Comparison of ENCODE assay signal across 8 mouse cellular contexts in the genomic region with DNA sequence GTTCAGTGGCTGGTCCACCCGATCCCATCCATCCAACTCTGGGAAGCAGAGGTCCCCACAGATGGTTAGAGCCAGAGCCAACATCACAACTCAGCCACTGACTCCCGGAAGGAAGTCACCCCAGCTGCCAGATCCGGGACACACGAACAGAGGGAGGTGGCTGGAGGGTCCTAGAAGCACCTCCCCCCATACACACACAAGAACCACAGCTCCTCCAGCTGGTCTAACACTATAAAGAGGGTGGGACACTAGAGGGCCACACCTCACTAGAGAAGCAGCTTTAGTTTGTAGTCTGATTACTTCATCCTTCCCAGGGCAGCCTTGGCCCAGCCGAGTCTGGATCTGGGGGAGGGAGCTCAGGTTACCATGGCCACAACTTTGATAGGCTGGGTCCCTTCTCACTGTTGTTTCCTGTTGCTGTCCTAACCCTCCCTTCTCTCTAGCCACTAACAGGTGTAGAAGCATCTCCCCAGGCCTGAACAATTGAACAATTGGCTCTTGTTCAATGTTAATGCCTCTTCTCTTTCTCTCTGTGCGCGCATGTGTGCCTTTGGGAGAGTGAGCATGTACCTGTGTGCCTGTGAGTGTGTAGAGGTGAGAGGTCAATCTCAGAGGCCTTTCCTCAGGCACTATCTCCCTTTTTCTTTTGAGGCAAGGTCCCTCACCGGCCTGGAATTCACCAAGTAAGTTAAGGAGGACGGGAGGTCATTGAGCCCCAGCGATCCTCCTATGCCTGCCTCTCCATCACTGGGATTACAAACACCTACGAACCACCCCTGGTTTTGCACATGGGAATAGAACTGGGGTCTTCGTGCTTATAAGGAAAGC.
DNase-seq lines count a peak whose midpoint lies in the region; ATAC-seq and TF ChIP-seq lines count a peak whose summit lies in the region.

No protein-coding gene starts in this region.

- no peak for TF ChIP-seq POLR2A in CH12.LX (IDR thresholded peaks at IDR 0.05; ENCODE audit: low read depth, low read length)

- dilution Hi-C loops in CH12.LX (cut with MboI; ENCODE audit: extremely low pct_ligation_motif_present, extremely low pct_unique_long_range_greater_than_20kb, low sequenced_read_pairs) = no loop called here

- in situ Hi-C loops in CH12.LX (cut with MboI; ENCODE audit: low pct_ligation_motif_present, low pct_unique_long_range_greater_than_20kb, low sequenced_read_pairs) = no loop called here

- no peak for TF ChIP-seq EP300 in CH12.LX (IDR thresholded peaks at IDR 0.05; ENCODE audit: low read length)

- H3K9ac ChIP-seq in CH12.LX (ENCODE audit: insufficient read depth, low read depth) = no peak overlapping the region
- H3K9ac ChIP-seq in heart, embryonic 15.5 days = no peak overlapping the region

- 57% methylated on average over 12 of the region's 12 CpGs for WGBS in heart, embryonic 15.5 days
- 68% methylated on average over 12 of the region's 12 CpGs for WGBS in limb, embryonic 10.5 days

- no peaks in the 10 kb centered on the region for H3K79me2 ChIP-seq in CH12.LX (replicated peaks; ENCODE audit: control insufficient read depth, extremely low read depth, insufficient read depth, poor library complexity, severe bottlenecking)

- no peaks in the 10 kb centered on the region for H3K36me3 ChIP-seq in CH12.LX (replicated peaks in 1 of 2; ENCODE audit: control insufficient read depth in 1 of 2, insufficient read depth in 1 of 2, low read length in 1 of 2)
- H3K36me3 ChIP-seq in heart, embryonic 15.5 days = peaks cover 10% of the 10 kb centered on the region
- peaks cover 23% of the 10 kb centered on the region for H3K36me3 ChIP-seq in limb, embryonic 10.5 days

- peaks cover 0 to 49% of the 10 kb centered on the region in 2 experiments; a peak in 3 of 4 replicates for H3K4me1 ChIP-seq in CH12.LX (ENCODE audit: control insufficient read depth in 1 of 2, insufficient read depth in 2 of 2)
- H3K4me1 ChIP-seq in heart, embryonic 15.5 days (replicated peaks) = peaks cover 85% of the 10 kb centered on the region
- H3K4me1 ChIP-seq in limb, embryonic 10.5 days = peaks cover 80% of the 10 kb centered on the region

- ATAC-seq in heart, embryonic 15.5 days (replicated peaks; ENCODE audit: insufficient number of reproducible peaks, insufficient read depth, low FRiP score, low read depth) = 0 out of 2 replicates have a peak, but pooled peaks have one; percentile 1

- TF ChIP-seq CTCF in CH12.LX (conservative IDR thresholded peaks at IDR 0.05 in 1 of 2, IDR thresholded peaks at IDR 0.05 in 1 of 2; ENCODE audit: low read depth in 2 of 2, low read length in 2 of 2) = peak in 1 of 2 experiments; percentile 15; a peak in 2 of 4 replicates

- TF ChIP-seq RAD21 in CH12.LX (IDR thresholded peaks at IDR 0.05; ENCODE audit: low read depth, low read length) = peak; percentile 3

- H3K27ac ChIP-seq in CH12.LX (ENCODE audit: insufficient read depth, low read depth) = no peak overlapping the region
- peak overlapping the region; percentile 67 for H3K27ac ChIP-seq in heart, embryonic 15.5 days
- H3K27ac ChIP-seq in limb, embryonic 10.5 days = peak overlapping the region; percentile 3; the same call in 1 of the 2 replicates

- no peak overlapping the region for H3K4me2 ChIP-seq in CH12.LX (ENCODE audit: insufficient read depth, low read depth, poor library complexity, severe bottlenecking)
- H3K4me2 ChIP-seq in heart, embryonic 15.5 days = no peak overlapping the region

- H3K27me3 ChIP-seq in CH12.LX (replicated peaks) = peaks cover 2% of the 10 kb centered on the region
- no peaks in the 10 kb centered on the region for H3K27me3 ChIP-seq in heart, embryonic 15.5 days
- no peaks in the 10 kb centered on the region for H3K27me3 ChIP-seq in limb, embryonic 10.5 days (ENCODE audit: low read depth, poor library complexity, severe bottlenecking)

- DNase-seq in CH12.LX (ENCODE audit: extremely low read depth) (no peak), ZHBTc4 (ENCODE audit: low read depth, low spot score) (peak; percentile 91)
- no peak for DNase-seq in limb, embryonic 10.5 days (ENCODE audit: low spot score)
- no peak for DNase-seq in cerebellum, postnatal 36 days
- DNase-seq in right cerebral cortex, adult 18-20 months = no peak
- DNase-seq in cerebellum, adult 11 months = no peak
- no peak for DNase-seq in ovary, postnatal 36 days (ENCODE audit: low spot score)

- no peak overlapping the region for H3K4me3 ChIP-seq in CH12.LX (replicated peaks in 1 of 3; ENCODE audit: low read depth in 2 of 3, low read length in 2 of 3, poor library complexity in 1 of 3)
- no peak overlapping the region for H3K4me3 ChIP-seq in heart, embryonic 15.5 days
- H3K4me3 ChIP-seq in limb, embryonic 10.5 days = no peak overlapping the region

- no peaks in the 10 kb centered on the region for H3K9me3 ChIP-seq in CH12.LX (replicated peaks; ENCODE audit: low read length)
- no peaks in the 10 kb centered on the region for H3K9me3 ChIP-seq in heart, embryonic 15.5 days (replicated peaks)
- H3K9me3 ChIP-seq in limb, embryonic 10.5 days (replicated peaks) = no peaks in the 10 kb centered on the region

TF ChIP-seq in CH12.LX, 34 proteins besides CTCF, POLR2A, EP300 and RAD21:
- no peak for TF ChIP-seq BHLHE40 (IDR thresholded peaks at IDR 0.05; ENCODE audit: low read depth, low read length)
- peak; percentile 9 for TF ChIP-seq SMC3 (IDR thresholded peaks at IDR 0.05; ENCODE audit: low read depth, low read length)
